8 mouse cellular contexts compared by ENCODE assay signal in genomic region chr19:4712156-4712780, GRCm38 (mm10). TPM values are rescaled to one million over a fixed set of nuclear protein-coding genes. Genes with fewer than 3 reads are reported as not detected.
DNase-seq lines count a peak whose midpoint lies in the region; ATAC-seq and TF ChIP-seq lines count a peak whose summit lies in the region.

No protein-coding gene starts in this region.

- H3K4me1 ChIP-seq in kidney, embryonic 15.5 days: peaks cover 14% of the 10 kb centered on the region
- H3K4me1 ChIP-seq in cerebellum, adult 2 months (ENCODE audit: control insufficient read depth, insufficient read depth, low read length): peaks cover 15% of the 10 kb centered on the region
- H3K4me1 ChIP-seq in forebrain, embryonic 16.5 days (replicated peaks; ENCODE audit: control insufficient read depth, insufficient read depth, low read length): peaks cover 29% of the 10 kb centered on the region
- peaks cover 9% of the 10 kb centered on the region for H3K4me1 ChIP-seq in liver, postnatal 0 days (ENCODE audit: insufficient read depth)

- H3K4me2 ChIP-seq in kidney, embryonic 15.5 days: peak overlapping the region; percentile 89
- peak overlapping the region; percentile 80 for H3K4me2 ChIP-seq in forebrain, embryonic 16.5 days (ENCODE audit: low read length)
- peak overlapping the region; percentile 61 for H3K4me2 ChIP-seq in liver, postnatal 0 days (ENCODE audit: low read depth, low read length)

- under 1% methylated on average over 60 of the region's 60 CpGs for WGBS in kidney, embryonic 15.5 days
- WGBS in cerebellum, adult 2 months: under 1% methylated on average over 58 of the region's 60 CpGs
- under 1% methylated on average over 60 of the region's 60 CpGs for WGBS in forebrain, embryonic 16.5 days
- WGBS in liver, postnatal 0 days (ENCODE audit: insufficient replicate concordance): under 1% methylated on average over 51 of the region's 60 CpGs

- TF ChIP-seq CTCF in cerebellum, adult 2 months (IDR thresholded peaks at IDR 0.05; ENCODE audit: borderline replicate concordance, insufficient read depth, low read depth, low read length): no peak
- TF ChIP-seq CTCF in liver, postnatal 0 days (IDR thresholded peaks at IDR 0.05; ENCODE audit: low read depth): no peak

- no peak for TF ChIP-seq POLR2A in cerebellum, adult 2 months (IDR thresholded peaks at IDR 0.05; ENCODE audit: borderline replicate concordance, insufficient read depth, low read length)

- peak overlapping the region; percentile 35 for H3K9ac ChIP-seq in kidney, embryonic 15.5 days
- H3K9ac ChIP-seq in forebrain, embryonic 16.5 days (replicated peaks; ENCODE audit: low read depth, low read length): peak overlapping the region; percentile 97
- no peak overlapping the region for H3K9ac ChIP-seq in liver, postnatal 0 days (replicated peaks)

- no peak for TF ChIP-seq EP300 in liver, postnatal 0 days (IDR thresholded peaks at IDR 0.05; ENCODE audit: low read depth)

- no peak for DNase-seq in kidney, adult 8-10 months
- DNase-seq in cerebellum, adult 2 months: peak; percentile 55 to 74
- no peak for DNase-seq in liver, postnatal 0 days
- DNase-seq in urinary bladder, postnatal 10 days (ENCODE audit: low spot score): no peak
- no peak for DNase-seq in left cerebral cortex, adult 8-10 months (ENCODE audit: low spot score in 2 of 2)
- DNase-seq in frontal cortex, adult 2 months (ENCODE audit: extremely low spot score in 1 of 2, low spot score in 1 of 2): no peak

- peak; percentile 33; the same call in 1 of the 2 replicates for ATAC-seq in kidney, embryonic 15.5 days (replicated peaks; ENCODE audit: low FRiP score)
- ATAC-seq in forebrain, embryonic 16.5 days: peak; percentile 58
- no peak for ATAC-seq in liver, postnatal 0 days

- H3K9me3 ChIP-seq in kidney, embryonic 15.5 days (replicated peaks): no peaks in the 10 kb centered on the region
- no peaks in the 10 kb centered on the region for H3K9me3 ChIP-seq in forebrain, embryonic 16.5 days (ENCODE audit: control insufficient read depth, low read length)
- H3K9me3 ChIP-seq in liver, postnatal 0 days (ENCODE audit: low read length): no peaks in the 10 kb centered on the region

- H3K27ac ChIP-seq in kidney, embryonic 15.5 days: no peak overlapping the region
- H3K27ac ChIP-seq in cerebellum, adult 2 months (ENCODE audit: insufficient read depth, low read length): peak overlapping the region; percentile 94
- H3K27ac ChIP-seq in forebrain, embryonic 16.5 days (ENCODE audit: low read length): peak overlapping the region; percentile 88
- H3K27ac ChIP-seq in liver, postnatal 0 days (ENCODE audit: low read depth): no peak overlapping the region

- H3K4me3 ChIP-seq in kidney, embryonic 15.5 days (replicated peaks): peak overlapping the region; percentile 52
- H3K4me3 ChIP-seq in cerebellum, adult 2 months (replicated peaks; ENCODE audit: insufficient read depth, low read depth, low read length): peak overlapping the region; percentile 99
- H3K4me3 ChIP-seq in forebrain, embryonic 16.5 days (replicated peaks; ENCODE audit: low read length): peak overlapping the region; percentile 66
- peak overlapping the region; percentile 32 for H3K4me3 ChIP-seq in liver, postnatal 0 days (ENCODE audit: low read depth, low read length)

- H3K27me3 ChIP-seq in kidney, embryonic 15.5 days: peaks cover 62% of the 10 kb centered on the region
- no peaks in the 10 kb centered on the region for H3K27me3 ChIP-seq in cerebellum, adult 2 months (ENCODE audit: control insufficient read depth, insufficient read depth, low read length)
- H3K27me3 ChIP-seq in forebrain, embryonic 16.5 days (replicated peaks; ENCODE audit: control insufficient read depth, insufficient read depth, low read length): no peaks in the 10 kb centered on the region
- H3K27me3 ChIP-seq in liver, postnatal 0 days (ENCODE audit: insufficient read depth, low read length): peaks cover 64% of the 10 kb centered on the region

- H3K36me3 ChIP-seq in kidney, embryonic 15.5 days: no peaks in the 10 kb centered on the region
- H3K36me3 ChIP-seq in forebrain, embryonic 16.5 days (ENCODE audit: control insufficient read depth, insufficient read depth): no peaks in the 10 kb centered on the region
- no peaks in the 10 kb centered on the region for H3K36me3 ChIP-seq in liver, postnatal 0 days (replicated peaks; ENCODE audit: insufficient read depth, low read length)

RNA-seq across cellular contexts. Expression of gene Sptbn2, which starts 1.3 kb away (rescaled TPM):
- polyA plus RNA-seq in kidney, embryonic 15.5 days (2015; fragmentation: Nextera tagmentation; extraction: Ambion mirVana): 2.7 and 2.9 TPM in 2 replicates
- polyA plus RNA-seq in cerebellum, adult 2 months (2012; rRNA removed): 132 and 147 TPM in 2 replicates
- polyA plus RNA-seq in forebrain, embryonic 16.5 days (2015; fragmentation: Nextera tagmentation; extraction: Ambion mirVana): 37.1 and 40.3 TPM in 2 replicates
- 0.59 and 0.72 TPM in 2 replicates for polyA plus RNA-seq in liver, postnatal 0 days (2015; fragmentation: Nextera tagmentation; extraction: Ambion mirVana)
- total RNA-seq in left cerebral cortex, adult 8-10 months (2022): 100 to 1,000 TPM; 453 to 534 (median 492) TPM
- polyA plus RNA-seq in frontal cortex, adult 2 months (2012; rRNA removed): 186 and 200 TPM in 2 replicates

RNA-seq across cellular contexts. Expression of gene Gm960, which starts 13.8 kb away (rescaled TPM):
- polyA plus RNA-seq in kidney, embryonic 15.5 days (2015; fragmentation: Nextera tagmentation; extraction: Ambion mirVana): 2.0 and 3.4 TPM in 2 replicates
- 4.6 and 5.4 TPM in 2 replicates for polyA plus RNA-seq in cerebellum, adult 2 months (2012; rRNA removed)
- 6.4 and 8.9 TPM in 2 replicates for polyA plus RNA-seq in forebrain, embryonic 16.5 days (2015; fragmentation: Nextera tagmentation; extraction: Ambion mirVana)
- polyA plus RNA-seq in liver, postnatal 0 days (2015; fragmentation: Nextera tagmentation; extraction: Ambion mirVana): 0.21 and 0.33 TPM in 2 replicates
- total RNA-seq in left cerebral cortex, adult 8-10 months (2022): 1 to 10 TPM; 1.4 to 4.5 (median 2.2) TPM
- polyA plus RNA-seq in frontal cortex, adult 2 months (2012; rRNA removed): 3.9 and 4.5 TPM in 2 replicates

RNA-seq across cellular contexts. Expression of gene Rbm4b, which starts 44.0 kb away (rescaled TPM):
- polyA plus RNA-seq in kidney, embryonic 15.5 days (2015; fragmentation: Nextera tagmentation; extraction: Ambion mirVana): 75.2 and 75.5 TPM in 2 replicates
- 29.8 and 30.5 TPM in 2 replicates for polyA plus RNA-seq in cerebellum, adult 2 months (2012; rRNA removed)
- 189 and 196 TPM in 2 replicates for polyA plus RNA-seq in forebrain, embryonic 16.5 days (2015; fragmentation: Nextera tagmentation; extraction: Ambion mirVana)
- polyA plus RNA-seq in liver, postnatal 0 days (2015; fragmentation: Nextera tagmentation; extraction: Ambion mirVana): 14.1 TPM in 2 replicates
- total RNA-seq in left cerebral cortex, adult 8-10 months (2022): 10 to 100 TPM; 15.0 to 17.9 (median 16.4) TPM
- 24.3 and 25.3 TPM in 2 replicates for polyA plus RNA-seq in frontal cortex, adult 2 months (2012; rRNA removed)

Comparison
In these comparisons a context has a peak if more than half of its experiments do, and no peak if none do; other contexts are left out.
1. H3K27ac ChIP-seq: peak in cerebellum, adult 2 months (single experiment) and forebrain, embryonic 16.5 days (single experiment); none in kidney, embryonic 15.5 days (single experiment) and liver, postnatal 0 days (single experiment).
2. H3K4me3 ChIP-seq: peak in every context shown above with its lines; median percentile 99 in cerebellum, adult 2 months; 66 in forebrain, embryonic 16.5 days; 52 in kidney, embryonic 15.5 days; 32 in liver, postnatal 0 days.
3. DNase-seq: peak in cerebellum, adult 2 months (2 of 2); none in kidney, adult 8-10 months (0 of 2), liver, postnatal 0 days (single experiment), urinary bladder, postnatal 10 days (single experiment), left cerebral cortex, adult 8-10 months (0 of 2) and frontal cortex, adult 2 months (0 of 2).
4. Peak in every context shown above with its lines, with median percentiles within 50 percentile points of each other: H3K4me2 ChIP-seq.